Mouse (Mus musculus) forebrain, embryonic 10.5 days (tissue): ENCODE data around the gene Hand1. TPM values are rescaled to one million over a fixed set of nuclear protein-coding genes. Genes with fewer than 3 reads are reported as not detected.
"Not testable (repeated sequence)": the region's sequence is repeated elsewhere in the genome, so short reads cannot be mapped to it uniquely, and the experiment has no call there.

Experiments used
- DNase-seq: peaks from one replicate; pipeline ENCODE4 v3.0.0-alpha.2; 2017; ENCODE audit warnings: low spot score; ENCODE audit errors: extremely low spot score
- H3K27ac ChIP-seq: fragments of 300-500 bp; sonication (generic); 2 replicates; pipeline ENCODE4 v1.5.1; 2016; ENCODE audit warnings: mild to moderate bottlenecking
- H3K27me3 ChIP-seq: fragments of 300-500 bp; sonication (generic); 2 replicates; pipeline ENCODE4 v1.6.1; 2016; ENCODE audit warnings: mild to moderate bottlenecking; ENCODE audit not compliant: poor library complexity, severe bottlenecking
- H3K36me3 ChIP-seq: fragments of 300-500 bp; sonication (generic); replicated peaks from 2 replicates; pipeline ENCODE4 v1.6.1; 2016; ENCODE audit warnings: mild to moderate bottlenecking, moderate library complexity
- H3K4me1 ChIP-seq: fragments of 300-500 bp; sonication (generic); 2 replicates; pipeline ENCODE4 v1.6.1; 2016
- H3K4me3 ChIP-seq: fragments of 300-500 bp; sonication (generic); 2 replicates; pipeline ENCODE4 v1.5.1; 2016; ENCODE audit warnings: mild to moderate bottlenecking, moderate library complexity
- H3K9me3 ChIP-seq: fragments of 300-500 bp; sonication (generic); 2 replicates; pipeline ENCODE4 v1.6.1; 2016; ENCODE audit warnings: mild to moderate bottlenecking, moderate library complexity
- WGBS: fragments of 180-500 bp; shearing (Covaris S2); methylation state at CpG from one replicate; pipeline ENCODE4 v1.1.7; 2016; 5-methylcytosine and 5-hydroxymethylcytosine counted together
- polyA plus RNA-seq: library from polyadenylated mRNA; unstranded; fragments of >200 nt; fragmentation: Nextera tagmentation; extraction: Ambion mirVana; gene quantifications from 2 replicates; pipeline ENCODE4 v1.2.1, GENCODE M21; 2016

Hand1 gene
- polyA plus RNA-seq, 1 experiment from 2014 or later, result not detected

GRCm38 (mm10) chr11:57846421-57847363 is 14.1 kb upstream of the Hand1 start:
- H3K27me3 ChIP-seq, result peaks cover 43% of the 10 kb centered on the region
- WGBS, result 86% methylated on average over 9 of the region's 9 CpGs
- H3K9me3 ChIP-seq, DNase-seq, H3K36me3 ChIP-seq, H3K27ac ChIP-seq, H3K4me1 ChIP-seq, H3K4me3 ChIP-seq: not testable (repeated sequence)

DNA sequence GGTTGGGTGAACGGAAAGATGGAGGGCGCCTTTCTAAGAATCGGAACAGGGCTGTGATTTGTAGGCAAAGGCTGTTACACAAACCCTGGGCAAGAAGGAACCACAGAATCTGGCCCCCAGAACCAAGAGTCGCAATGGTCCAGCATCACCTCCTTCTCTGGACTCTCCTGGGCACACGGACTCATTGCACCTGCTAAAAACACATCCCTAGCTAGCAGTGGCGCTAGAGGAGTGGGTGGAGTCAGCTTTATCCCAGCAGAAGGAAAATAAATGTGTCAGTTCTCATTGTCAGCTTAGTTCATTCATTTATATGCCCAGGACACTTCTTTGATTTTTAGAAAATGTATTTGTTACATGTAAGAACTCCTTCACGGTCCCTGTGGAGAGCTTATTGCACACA is 8.8 kb upstream of the Hand1 start:
- H3K27ac ChIP-seq, result no peak overlapping the region
- 26% methylated on average over 7 of the region's 7 CpGs for WGBS
- H3K36me3 ChIP-seq, result no peaks in the 10 kb centered on the region
- peaks cover 69% of the 10 kb centered on the region for H3K27me3 ChIP-seq
- DNase-seq, result no peak
- H3K4me3 ChIP-seq, result no peak overlapping the region
- H3K9me3 ChIP-seq, result no peaks in the 10 kb centered on the region
- peaks cover 30% of the 10 kb centered on the region for H3K4me1 ChIP-seq

DNA sequence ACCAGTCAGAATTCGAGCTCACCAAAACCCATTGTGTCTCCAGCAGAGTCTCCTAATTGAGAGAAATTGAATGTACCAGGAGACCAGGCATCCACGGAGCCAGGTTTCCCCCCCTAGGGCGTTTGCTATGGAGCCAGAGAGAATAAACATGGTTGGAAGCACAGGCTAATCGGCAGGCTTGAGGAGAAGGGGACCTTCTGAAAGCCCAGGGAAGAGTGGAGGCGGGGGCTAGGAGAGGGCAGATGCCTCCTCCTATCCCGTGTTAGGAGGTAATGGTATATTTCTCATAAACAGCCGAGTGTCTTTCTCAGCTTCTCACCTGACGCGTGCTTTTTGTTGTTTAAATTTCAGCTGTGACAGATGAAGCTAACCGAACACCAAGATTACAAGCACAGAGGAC is 8.4 kb upstream of the Hand1 start:
- Histone ChIP-seq H3K4me3 (no peak overlapping the region), H3K4me1 (peaks cover 30% of the 10 kb centered on the region), H3K9me3 (no peaks in the 10 kb centered on the region), H3K27ac (no peak overlapping the region), H3K27me3 (peaks cover 73% of the 10 kb centered on the region), H3K36me3 (no peaks in the 10 kb centered on the region)
- DNase-seq, result no peak
- 10% methylated on average over 10 of the region's 10 CpGs for WGBS

GRCm38 (mm10) chr11:57837861-57838680 is 5.5 kb upstream of the Hand1 start:
- DNase-seq, result no peak
- Histone ChIP-seq H3K36me3 (no peaks in the 10 kb centered on the region), H3K4me3 (no peak overlapping the region), H3K27ac (no peak overlapping the region), H3K27me3 (peaks cover 100% of the 10 kb centered on the region), H3K9me3 (no peaks in the 10 kb centered on the region), H3K4me1 (peaks cover 37% of the 10 kb centered on the region)
- WGBS, result 3% methylated on average over 22 of the region's 22 CpGs

- peak; percentile 24 for DNase-seq
- Histone ChIP-seq H3K9me3 (no peaks in the 10 kb centered on the region), H3K27me3 (peaks cover 100% of the 10 kb centered on the region), H3K27ac (no peak overlapping the region), H3K36me3 (no peaks in the 10 kb centered on the region), H3K4me1 (peaks cover 47% of the 10 kb centered on the region), H3K4me3 (no peak overlapping the region)
- WGBS, result 1% methylated on average over 38 of the region's 38 CpGs
These were observed 4.5 kb upstream of the Hand1 start for GRCm38 (mm10) chr11:57836872-57837680.

- Histone ChIP-seq H3K9me3 (no peaks in the 10 kb centered on the region), H3K27me3 (peaks cover 100% of the 10 kb centered on the region), H3K4me3 (no peak overlapping the region), H3K36me3 (no peaks in the 10 kb centered on the region), H3K4me1 (peaks cover 51% of the 10 kb centered on the region), H3K27ac (no peak overlapping the region)
- 1% methylated on average over 9 of the region's 9 CpGs for WGBS
- DNase-seq, result peak; percentile 31
These were observed 3.8 kb upstream of the Hand1 start for GRCm38 (mm10) chr11:57836401-57836800.

DNA sequence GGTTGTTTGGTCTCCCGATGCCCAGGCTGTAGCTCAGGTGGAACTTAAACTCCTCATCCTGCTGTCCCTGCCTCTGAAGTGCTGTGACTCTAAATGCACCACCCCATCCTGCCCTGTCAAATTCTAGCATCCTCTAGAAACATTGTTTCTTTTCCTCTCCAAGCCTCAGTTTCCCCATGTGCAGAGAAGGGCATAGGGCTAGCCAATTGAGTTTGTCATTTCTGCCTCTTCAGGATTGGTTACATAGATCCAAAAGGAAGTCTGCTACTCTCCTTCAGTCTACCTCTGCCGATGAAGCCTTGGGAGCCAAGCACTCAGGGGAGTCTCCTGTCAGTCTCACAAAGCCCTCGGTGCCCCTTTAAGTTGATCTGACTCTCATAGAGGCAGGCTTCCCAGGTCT is 3.3 kb upstream of the Hand1 start:
- Histone ChIP-seq H3K27ac (no peak overlapping the region), H3K36me3 (no peaks in the 10 kb centered on the region), H3K4me3 (no peak overlapping the region), H3K27me3 (peaks cover 100% of the 10 kb centered on the region), H3K9me3 (no peaks in the 10 kb centered on the region), H3K4me1 (peaks cover 50% of the 10 kb centered on the region)
- DNase-seq, result no peak
- 6% methylated on average over 3 of the region's 3 CpGs for WGBS

- H3K4me1 ChIP-seq, result peaks cover 44% of the 10 kb centered on the region
- peaks cover 100% of the 10 kb centered on the region for H3K27me3 ChIP-seq
- no peak overlapping the region for H3K27ac ChIP-seq
- 8% methylated on average over 2 of the region's 2 CpGs for WGBS
- no peaks in the 10 kb centered on the region for H3K9me3 ChIP-seq
- DNase-seq, result no peak
- no peak overlapping the region for H3K4me3 ChIP-seq
- H3K36me3 ChIP-seq, result no peaks in the 10 kb centered on the region
These were observed 2.7 kb upstream of the Hand1 start for GRCm38 (mm10) chr11:57835331-57835730.

- peaks cover 100% of the 10 kb centered on the region for H3K27me3 ChIP-seq
- DNase-seq, result no peak
- 5% methylated on average over 6 of the region's 6 CpGs for WGBS
- H3K9me3 ChIP-seq, result no peaks in the 10 kb centered on the region
- no peaks in the 10 kb centered on the region for H3K36me3 ChIP-seq
- H3K4me1 ChIP-seq, result peaks cover 41% of the 10 kb centered on the region
- H3K4me3 ChIP-seq, result no peak overlapping the region
- no peak overlapping the region for H3K27ac ChIP-seq
These were observed 1.4 kb upstream of the Hand1 start for GRCm38 (mm10) chr11:57834031-57834430.

GRCm38 (mm10) chr11:57833296-57833977 is 819 bp upstream of the Hand1 start:
- Histone ChIP-seq H3K4me1 (peaks cover 46% of the 10 kb centered on the region), H3K4me3 (no peak overlapping the region), H3K27me3 (peaks cover 100% of the 10 kb centered on the region), H3K9me3 (no peaks in the 10 kb centered on the region), H3K27ac (no peak overlapping the region), H3K36me3 (no peaks in the 10 kb centered on the region)
- peak; percentile 25 for DNase-seq
- WGBS, result under 1% methylated on average over 30 of the region's 30 CpGs

- under 1% methylated on average over 16 of the region's 16 CpGs for WGBS
- Histone ChIP-seq H3K36me3 (no peaks in the 10 kb centered on the region), H3K9me3 (no peaks in the 10 kb centered on the region), H3K27me3 (peaks cover 100% of the 10 kb centered on the region), H3K4me1 (peaks cover 58% of the 10 kb centered on the region), H3K4me3 (no peak overlapping the region), H3K27ac (no peak overlapping the region)
- DNase-seq, result peak; percentile 41
These were observed 757 bp downstream of the Hand1 start for GRCm38 (mm10) chr11:57831861-57832260.

DNA sequence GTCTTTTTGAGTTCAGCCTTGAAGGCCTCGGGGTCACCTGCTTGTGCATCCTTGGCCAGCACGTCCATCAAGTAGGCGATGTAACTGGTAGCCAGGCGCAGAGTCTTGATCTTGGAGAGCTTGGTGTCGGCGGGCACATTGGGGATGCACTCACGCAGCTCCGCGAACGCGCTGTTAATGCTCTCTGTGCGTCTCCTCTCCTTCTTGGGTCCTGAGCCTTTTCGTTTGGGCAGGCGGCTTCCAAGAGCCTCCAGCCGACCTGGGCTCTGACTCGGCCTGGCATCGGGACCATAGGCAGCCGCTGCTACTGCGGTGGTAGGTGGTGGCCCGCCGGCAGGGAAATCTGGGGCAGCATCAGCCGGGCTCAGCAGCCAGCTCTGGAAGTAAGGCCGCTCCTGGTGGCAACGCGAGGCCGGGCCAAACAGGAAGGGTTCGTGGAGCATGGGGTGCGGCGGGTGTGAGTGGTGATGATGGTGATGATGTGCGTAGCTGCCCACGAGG is 1.3 kb downstream of the Hand1 start:
- no peak overlapping the region for H3K27ac ChIP-seq
- DNase-seq, result peak; percentile 51
- under 1% methylated on average over 31 of the region's 31 CpGs for WGBS

More for the DNA sequence above, 1.3 kb downstream of the Hand1 start:
- Histone ChIP-seq H3K36me3 (no peaks in the 10 kb centered on the region), H3K27me3 (peaks cover 100% of the 10 kb centered on the region), H3K4me1 (peaks cover 56% of the 10 kb centered on the region), H3K9me3 (no peaks in the 10 kb centered on the region), H3K4me3 (0 out of 2 replicates have a peak overlapping the region, but pooled peaks have one; percentile 6)
